12 mouse cellular contexts compared by ENCODE assay signal in genomic region chr4:130044211-130044610, GRCm38 (mm10). TPM values are rescaled to one million over a fixed set of nuclear protein-coding genes. Genes with fewer than 3 reads are reported as not detected.
A peak's percentile ranks its signal among the peaks of the same experiment; 100 is the strongest.
DNase-seq lines count a peak whose midpoint lies in the region; ATAC-seq lines count a peak whose summit lies in the region.
"Had no signal": no experiment of that assay in that cellular context is flagged by ENCODE, and none has a peak within 500 bp of the region (broad histone marks: within the 10 kb centered on the region; RNA-seq: fewer than 3 reads in every experiment).

No protein-coding gene starts in this region.

- no peak overlapping the region for H3K4me2 ChIP-seq in hindbrain, embryonic 13.5 days
- H3K4me2 ChIP-seq in hindbrain, embryonic 11.5 days (replicated peaks; ENCODE audit: low read depth, low read length): no peak overlapping the region
- no peak overlapping the region for H3K4me2 ChIP-seq in embryonic facial prominence, embryonic 12.5 days (replicated peaks)
- no peak overlapping the region for H3K4me2 ChIP-seq in limb, embryonic 15.5 days
- H3K4me2 ChIP-seq: heart, embryonic 15.5 days had no signal

- H3K9ac ChIP-seq in hindbrain, embryonic 13.5 days: peak overlapping the region; percentile 53
- H3K9ac ChIP-seq in hindbrain, embryonic 11.5 days (ENCODE audit: low read depth, low read length): no peak overlapping the region
- H3K9ac ChIP-seq in embryonic facial prominence, embryonic 12.5 days: 0 out of 2 replicates have a peak overlapping the region, but pooled peaks have one; percentile 24
- no peak overlapping the region for H3K9ac ChIP-seq in limb, embryonic 15.5 days
- H3K9ac ChIP-seq: heart, embryonic 15.5 days had no signal

- H3K4me3 ChIP-seq in hindbrain, embryonic 13.5 days: no peak overlapping the region
- no peak overlapping the region for H3K4me3 ChIP-seq in hindbrain, embryonic 11.5 days (ENCODE audit: low read depth, low read length)
- H3K4me3 ChIP-seq in embryonic facial prominence, embryonic 12.5 days: no peak overlapping the region
- H3K4me3 ChIP-seq in limb, embryonic 15.5 days: no peak overlapping the region
- H3K4me3 ChIP-seq: heart, embryonic 15.5 days had no signal

- H3K4me1 ChIP-seq in hindbrain, embryonic 13.5 days (replicated peaks): peaks cover 51% of the 10 kb centered on the region
- peaks cover 9% of the 10 kb centered on the region for H3K4me1 ChIP-seq in hindbrain, embryonic 11.5 days (replicated peaks; ENCODE audit: control insufficient read depth, insufficient read depth, low read length)
- H3K4me1 ChIP-seq in embryonic facial prominence, embryonic 12.5 days: peaks cover 56% of the 10 kb centered on the region
- peaks cover 80% of the 10 kb centered on the region for H3K4me1 ChIP-seq in limb, embryonic 15.5 days

- no peaks in the 10 kb centered on the region for H3K9me3 ChIP-seq in hindbrain, embryonic 13.5 days
- H3K9me3 ChIP-seq in hindbrain, embryonic 11.5 days (ENCODE audit: control insufficient read depth, low read length): no peaks in the 10 kb centered on the region
- H3K9me3 ChIP-seq in embryonic facial prominence, embryonic 12.5 days: no peaks in the 10 kb centered on the region
- H3K9me3 ChIP-seq in limb, embryonic 15.5 days: no peaks in the 10 kb centered on the region
- H3K9me3 ChIP-seq: heart, embryonic 15.5 days had no signal

- H3K36me3 ChIP-seq in hindbrain, embryonic 13.5 days: no peaks in the 10 kb centered on the region
- no peaks in the 10 kb centered on the region for H3K36me3 ChIP-seq in hindbrain, embryonic 11.5 days (ENCODE audit: control insufficient read depth, insufficient read depth, low read length)
- H3K36me3 ChIP-seq in embryonic facial prominence, embryonic 12.5 days: no peaks in the 10 kb centered on the region
- no peaks in the 10 kb centered on the region for H3K36me3 ChIP-seq in limb, embryonic 15.5 days
- H3K36me3 ChIP-seq: heart, embryonic 15.5 days had no signal

- no peak for DNase-seq in hindbrain, embryonic 11.5 days (ENCODE audit: low spot score)
- peak; percentile 80 for DNase-seq in MN1 (ENCODE audit: low spot score)
- no peak for DNase-seq in ovary, postnatal 36 days (ENCODE audit: low spot score)
- no peak for DNase-seq in gastrocnemius, postnatal 25 days
- DNase-seq: kidney, adult 11 months; lung, postnatal 14 days had no signal

- peaks cover 8% of the 10 kb centered on the region; the same call in 1 of the 2 replicates for H3K27me3 ChIP-seq in hindbrain, embryonic 13.5 days
- peaks cover 5% of the 10 kb centered on the region for H3K27me3 ChIP-seq in hindbrain, embryonic 11.5 days (ENCODE audit: control insufficient read depth, insufficient read depth, low read length)
- H3K27me3 ChIP-seq in embryonic facial prominence, embryonic 12.5 days: no peaks in the 10 kb centered on the region
- H3K27me3 ChIP-seq in limb, embryonic 15.5 days: no peaks in the 10 kb centered on the region

- WGBS in hindbrain, embryonic 13.5 days: 39% methylated on average over 9 of the region's 9 CpGs
- WGBS in hindbrain, embryonic 11.5 days: 73% methylated on average over 9 of the region's 9 CpGs
- 47% methylated on average over 9 of the region's 9 CpGs for WGBS in embryonic facial prominence, embryonic 12.5 days
- whole genome bisulfite sequencing in limb, embryonic 15.5 days: 21% methylated on average over 9 of the region's 9 CpGs

- peak overlapping the region; percentile 3; the same call in 1 of the 2 replicates for H3K27ac ChIP-seq in hindbrain, embryonic 13.5 days
- H3K27ac ChIP-seq in hindbrain, embryonic 11.5 days (ENCODE audit: low read depth, low read length): no peak overlapping the region
- peak overlapping the region; percentile 42; the same call in 1 of the 2 replicates for H3K27ac ChIP-seq in embryonic facial prominence, embryonic 12.5 days
- H3K27ac ChIP-seq in limb, embryonic 15.5 days: peak overlapping the region; percentile 35
- H3K27ac ChIP-seq: heart, embryonic 15.5 days had no signal

- no peak for ATAC-seq in hindbrain, embryonic 13.5 days (ENCODE audit: low FRiP score)
- ATAC-seq in hindbrain, embryonic 11.5 days (ENCODE audit: low FRiP score): no peak
- no peak for ATAC-seq in embryonic facial prominence, embryonic 12.5 days (ENCODE audit: insufficient number of reproducible peaks, insufficient read depth, low FRiP score, low TSS enrichment)
- ATAC-seq in limb, embryonic 15.5 days (ENCODE audit: insufficient number of reproducible peaks, low FRiP score, low TSS enrichment, low read depth): no peak
- ATAC-seq: activated CD4-positive, CD25-positive, alpha-beta regulatory T cell, adult 4 months had no signal

RNA-seq across cellular contexts. Expression of gene Col16a1, which starts 3.4 kb away (rescaled TPM):
- polyA plus RNA-seq in hindbrain, embryonic 13.5 days (2015; fragmentation: Nextera tagmentation; extraction: Ambion mirVana): 5.8 and 14.3 TPM in 2 replicates
- 5.3 and 9.9 TPM in 2 replicates for polyA plus RNA-seq in hindbrain, embryonic 11.5 days (2014; fragmentation: Nextera tagmentation; extraction: Ambion mirVana)
- 40.3 and 46.2 TPM in 2 replicates for polyA plus RNA-seq in embryonic facial prominence, embryonic 12.5 days (2016; fragmentation: Nextera tagmentation; extraction: Ambion mirVana)
- polyA plus RNA-seq in limb, embryonic 15.5 days (2015; fragmentation: Nextera tagmentation; extraction: Ambion mirVana): 175 and 199 TPM in 2 replicates
- total RNA-seq in gastrocnemius, postnatal 25 days (2021): 10 to 100 TPM in 1 of 2 experiments, 1 to 10 TPM in 1; 8.6 to 15.5 TPM
- polyA plus RNA-seq: activated CD4-positive, CD25-positive, alpha-beta regulatory T cell, adult 4 months had no signal

RNA-seq across cellular contexts. Expression of gene Pef1, which starts 58.1 kb away (rescaled TPM):
- polyA plus RNA-seq in hindbrain, embryonic 13.5 days (2015; fragmentation: Nextera tagmentation; extraction: Ambion mirVana): 65.1 and 65.7 TPM in 2 replicates
- polyA plus RNA-seq in hindbrain, embryonic 11.5 days (2014; fragmentation: Nextera tagmentation; extraction: Ambion mirVana): 71.4 and 72.4 TPM in 2 replicates
- polyA plus RNA-seq in embryonic facial prominence, embryonic 12.5 days (2016; fragmentation: Nextera tagmentation; extraction: Ambion mirVana): 65.6 and 69.5 TPM in 2 replicates
- 68.1 and 75.1 TPM in 2 replicates for polyA plus RNA-seq in limb, embryonic 15.5 days (2015; fragmentation: Nextera tagmentation; extraction: Ambion mirVana)
- total RNA-seq in gastrocnemius, postnatal 25 days (2021): 10 to 100 TPM; 28.9 to 30.5 TPM

RNA-seq across cellular contexts. Expression of gene Adgrb2, which starts 59.5 kb away (rescaled TPM):
- 9.3 and 11.3 TPM in 2 replicates for polyA plus RNA-seq in hindbrain, embryonic 13.5 days (2015; fragmentation: Nextera tagmentation; extraction: Ambion mirVana)
- 4.5 and 6.3 TPM in 2 replicates for polyA plus RNA-seq in hindbrain, embryonic 11.5 days (2014; fragmentation: Nextera tagmentation; extraction: Ambion mirVana)
- polyA plus RNA-seq in embryonic facial prominence, embryonic 12.5 days (2016; fragmentation: Nextera tagmentation; extraction: Ambion mirVana): 7.6 and 8.2 TPM in 2 replicates
- 3.6 and 4.7 TPM in 2 replicates for polyA plus RNA-seq in limb, embryonic 15.5 days (2015; fragmentation: Nextera tagmentation; extraction: Ambion mirVana)
- total RNA-seq in gastrocnemius, postnatal 25 days (2021): under 1 TPM; 0.54 to 0.56 TPM
- total RNA-seq: liver, adult 2 months had no signal

Comparison
In these comparisons a context has a peak if more than half of its experiments do, and no peak if none do; other contexts are left out.
1. H3K9ac ChIP-seq: peak in hindbrain, embryonic 13.5 days (single experiment) and embryonic facial prominence, embryonic 12.5 days (single experiment); none in hindbrain, embryonic 11.5 days (single experiment) and limb, embryonic 15.5 days (single experiment).